Mouse (Mus musculus) heart, adult 2 months (tissue): Measurements from ENCODE around the gene Ttll11.

Experiments used
- CTCF ChIP-seq: fragments of 200-600 bp; IDR thresholded peaks from 2 replicates; pipeline ENCODE4 v1.8.1; 2022; ENCODE audit warnings: antibody characterized with exemption, mild to moderate bottlenecking, moderate library complexity
- EP300 ChIP-seq: fragments of 200-500 bp; IDR thresholded peaks from 2 replicates; pipeline ENCODE4 v1.6.1; 2011; ENCODE audit warnings: low read depth, low read length, control low read depth; ENCODE audit not compliant: insufficient read depth
- POLR2A ChIP-seq: fragments of 200-500 bp; IDR thresholded peaks from 2 replicates; pipeline ENCODE4 v1.6.1; 2011; ENCODE audit warnings: mild to moderate bottlenecking, low read depth, low read length, control low read depth; ENCODE audit not compliant: insufficient read depth

DNA sequence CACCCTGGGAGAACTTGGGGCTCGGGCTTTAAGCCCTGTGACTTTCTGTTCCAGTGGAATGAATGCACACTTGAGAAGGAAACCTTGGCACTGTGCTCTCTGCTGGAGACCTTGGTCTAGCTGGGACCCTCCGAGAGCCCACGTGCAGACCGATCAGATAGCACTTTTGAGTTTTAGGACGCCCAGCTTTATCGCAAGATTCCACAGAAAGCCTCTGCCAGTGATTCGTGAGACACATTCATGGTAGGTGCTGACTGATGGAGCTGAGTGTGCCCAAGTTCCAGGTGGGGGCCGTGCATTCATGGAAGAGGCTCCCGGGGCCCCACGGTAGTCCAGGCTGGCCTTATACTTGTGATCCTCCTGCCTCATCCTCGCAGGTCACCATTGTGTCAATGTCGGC, 210.3 kb downstream of the Ttll11 start:
- TF ChIP-seq CTCF, result no peak
- TF ChIP-seq EP300, result no peak
- no peak for TF ChIP-seq POLR2A
